Mouse (Mus musculus) erythroblast, embryonic 14.5 days (primary cell): ENCODE measurements around the gene Dnah14. TPM values are rescaled to one million over a fixed set of nuclear protein-coding genes. Genes with fewer than 3 reads are reported as not detected.
"Not testable (repeated sequence)": the region's sequence is repeated elsewhere in the genome, so short reads cannot be mapped to it uniquely, and the experiment has no call there.

ENCODE experiments used
- H3K27me3 ChIP-seq: 2 replicates; pipeline ENCODE4 v1.6.1; 2012; ENCODE audit warnings: inconsistent platforms; ENCODE audit not compliant: control insufficient read depth
- H3K36me3 ChIP-seq: 2 replicates; pipeline ENCODE4 v1.6.1; 2012; ENCODE audit warnings: mild to moderate bottlenecking, inconsistent platforms; ENCODE audit not compliant: control insufficient read depth
- H3K4me1 ChIP-seq: 2 replicates; pipeline ENCODE4 v1.6.1; 2012; ENCODE audit warnings: inconsistent platforms; ENCODE audit not compliant: control insufficient read depth
- H3K4me3 ChIP-seq: replicated peaks from 2 replicates; pipeline ENCODE3; 2012; ENCODE audit warnings: moderate library complexity, mild to moderate bottlenecking, inconsistent platforms
- H3K9me3 ChIP-seq: 2 replicates; pipeline ENCODE4 v1.6.1; 2012; ENCODE audit warnings: low read length, inconsistent platforms, mixed read lengths; ENCODE audit not compliant: control insufficient read depth
- GATA1 ChIP-seq: IDR thresholded peaks from 2 replicates; pipeline ENCODE4 v1.6.1; 2012; ENCODE audit warnings: low read length, inconsistent platforms, mixed read lengths
- TAL1 ChIP-seq: IDR thresholded peaks from 3 replicates; pipeline ENCODE4 v1.6.1; 2012; ENCODE audit warnings: low read length, inconsistent platforms, mixed read lengths
- polyA plus RNA-seq: library from polyadenylated mRNA; stranded (reverse); fragments of >175 nt; gene quantifications from 2 replicates; pipeline ENCODE4 v1.2.3, GENCODE M21; 2012

Dnah14 gene
- polyA plus RNA-seq, 1 experiment, result not detected

DNA sequence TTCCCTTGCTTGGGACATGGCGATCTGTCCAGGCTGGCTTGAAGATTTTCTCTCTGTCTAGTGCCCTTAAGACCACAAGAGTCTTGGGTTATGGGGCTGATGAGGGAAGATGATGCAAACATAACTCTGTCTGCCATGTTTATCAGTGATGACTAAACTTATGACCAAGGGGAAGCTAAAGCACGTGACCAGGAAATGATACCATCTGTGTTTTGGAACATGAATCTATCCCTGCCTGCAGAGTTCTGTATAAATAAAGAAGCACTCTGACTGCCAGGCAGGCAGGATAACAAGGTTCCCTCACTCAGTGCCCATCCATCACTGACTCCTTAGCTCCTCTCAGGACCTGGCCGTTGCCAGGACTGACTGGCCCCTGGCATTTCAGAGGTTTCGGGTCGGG lies 157.2 kb downstream of the Dnah14 start:
- Histone ChIP-seq H3K36me3 (no peaks in the 10 kb centered on the region), H3K4me3 (no peak overlapping the region), H3K9me3 (no peaks in the 10 kb centered on the region), H3K4me1 (no peaks in the 10 kb centered on the region), H3K27me3 (no peaks in the 10 kb centered on the region)
- TF ChIP-seq TAL1 (no peak), GATA1 (no peak)

DNA sequence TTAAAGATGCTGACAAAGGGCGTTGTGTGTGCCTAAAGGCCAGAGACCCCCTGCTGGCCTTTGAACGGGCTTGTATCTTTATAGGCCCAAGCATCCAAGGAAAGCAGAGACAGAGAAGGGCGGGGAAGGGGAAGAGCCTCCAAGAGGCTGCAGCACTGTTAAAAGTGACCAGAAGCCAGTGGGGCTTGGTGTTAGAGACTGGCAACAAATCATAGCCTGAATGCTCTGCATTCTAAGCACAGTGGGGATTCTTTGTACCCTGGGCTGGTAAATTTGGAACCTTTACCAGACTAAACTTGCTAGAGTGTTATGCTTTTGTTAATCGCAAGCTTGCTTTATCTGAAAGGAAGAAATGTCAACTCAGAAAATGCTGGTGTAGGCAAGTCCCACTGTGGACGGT lies 163.9 kb downstream of the Dnah14 start:
- no peaks in the 10 kb centered on the region for H3K4me1 ChIP-seq
- no peaks in the 10 kb centered on the region for H3K36me3 ChIP-seq
- no peak overlapping the region for H3K4me3 ChIP-seq
- no peak for TF ChIP-seq GATA1
- no peak for TF ChIP-seq TAL1
- no peaks in the 10 kb centered on the region for H3K9me3 ChIP-seq
- H3K27me3 ChIP-seq, result no peaks in the 10 kb centered on the region

DNA sequence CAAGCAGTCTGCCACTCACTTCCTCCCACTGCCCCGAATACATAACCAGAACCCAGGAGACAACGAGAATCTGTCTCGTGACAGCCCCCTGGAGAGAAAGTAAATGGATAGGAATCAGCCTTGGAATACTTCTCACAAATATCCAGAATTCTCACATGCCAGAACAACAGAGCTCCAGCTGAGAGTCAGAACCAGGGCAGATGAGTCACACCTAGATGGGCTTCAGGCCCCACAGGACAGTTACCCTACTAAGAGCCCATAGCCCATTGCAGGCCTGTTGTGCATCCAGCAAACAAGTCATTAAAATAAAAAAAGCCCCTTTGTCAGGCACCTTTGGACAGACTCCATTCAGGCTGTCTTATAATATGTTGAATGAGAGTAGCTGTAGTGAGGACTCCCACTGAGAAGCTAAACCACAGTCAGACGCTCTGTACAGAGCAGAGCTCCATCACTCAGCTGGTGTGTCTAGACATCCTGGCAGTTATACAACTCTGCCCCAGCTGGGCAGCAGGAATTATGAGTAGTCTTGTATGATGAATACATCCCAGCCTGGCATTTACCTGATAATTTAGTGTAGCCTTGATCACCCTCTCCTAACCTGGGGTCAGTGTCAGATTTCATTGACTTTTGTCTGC lies 166.0 kb downstream of the Dnah14 start:
- TF ChIP-seq TAL1, result no peak
- no peaks in the 10 kb centered on the region for H3K9me3 ChIP-seq
- H3K27me3 ChIP-seq, result no peaks in the 10 kb centered on the region
- H3K4me3 ChIP-seq, result no peak overlapping the region
- H3K4me1 ChIP-seq, result no peaks in the 10 kb centered on the region
- H3K36me3 ChIP-seq, result no peaks in the 10 kb centered on the region

DNA sequence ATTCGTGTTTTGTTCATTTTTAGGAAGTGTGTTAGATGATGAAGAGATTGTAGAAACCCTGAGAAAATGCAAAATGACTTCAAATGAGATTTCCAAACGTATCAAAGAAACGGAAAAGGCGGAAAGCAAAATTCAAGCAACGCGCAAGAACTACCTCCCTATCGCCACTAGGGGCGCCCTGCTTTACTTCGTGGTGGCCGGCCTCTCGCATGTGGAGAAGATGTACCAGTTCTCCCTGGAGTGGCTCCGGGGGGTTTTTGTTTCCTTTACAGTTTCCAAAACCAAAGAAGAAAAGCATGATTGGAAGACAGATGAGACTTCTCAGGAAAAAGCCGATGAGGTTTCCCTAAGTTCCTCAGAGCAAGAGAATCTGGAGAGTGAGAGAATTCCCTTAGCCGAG lies 193.0 kb downstream of the Dnah14 start:
- Histone ChIP-seq H3K27me3 (no peaks in the 10 kb centered on the region), H3K9me3 (peaks cover 3% of the 10 kb centered on the region; the same call in 1 of the 2 replicates), H3K36me3 (no peaks in the 10 kb centered on the region), H3K4me1 (no peaks in the 10 kb centered on the region), H3K4me3 (no peak overlapping the region)
- TF ChIP-seq GATA1, result no peak
- TF ChIP-seq TAL1, result no peak

DNA sequence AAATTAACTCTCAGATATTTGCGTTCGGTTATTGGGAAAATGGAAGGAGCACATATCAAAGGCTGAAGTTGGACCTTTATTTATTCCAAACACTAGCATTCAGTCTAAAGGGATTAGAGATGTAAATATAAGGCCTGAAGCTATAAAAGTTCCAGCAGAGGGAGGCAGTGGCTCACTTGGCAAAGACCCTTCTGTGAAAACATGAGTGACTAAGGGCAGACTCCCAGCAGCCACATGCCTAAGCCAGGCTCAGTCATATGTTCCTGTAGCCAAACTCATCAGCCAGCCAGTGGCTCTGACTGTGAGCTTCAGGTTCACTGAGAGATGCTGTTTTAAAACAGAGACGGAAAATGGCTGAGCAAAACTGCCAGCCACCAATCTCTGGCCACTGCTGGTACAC lies 195.5 kb downstream of the Dnah14 start:
- Histone ChIP-seq H3K9me3 (peaks cover 9% of the 10 kb centered on the region), H3K4me3 (no peak overlapping the region), H3K27me3 (no peaks in the 10 kb centered on the region), H3K4me1 (peaks cover 3% of the 10 kb centered on the region; the same call in 1 of the 2 replicates), H3K36me3 (no peaks in the 10 kb centered on the region)
- TF ChIP-seq TAL1 (no peak), GATA1 (no peak)

DNA sequence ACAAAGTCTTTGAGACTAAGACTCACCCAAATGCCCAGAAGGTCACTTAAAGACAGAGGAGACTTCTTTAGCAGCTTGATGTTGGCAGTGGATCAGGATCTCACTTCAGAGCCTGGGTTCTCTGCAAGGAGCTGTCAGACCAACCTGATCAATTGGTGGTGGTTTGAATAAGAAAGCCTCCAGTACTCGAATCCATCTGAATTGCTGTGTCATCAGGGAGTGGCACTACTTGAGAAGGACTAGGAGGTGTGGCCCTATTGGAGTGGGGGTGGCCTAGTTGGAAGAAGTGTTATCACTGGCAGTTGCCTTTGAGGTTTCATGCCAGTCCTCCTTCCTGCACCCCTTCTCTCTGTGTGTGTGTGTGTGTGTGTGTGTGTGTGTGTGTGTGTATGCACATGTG lies 200.2 kb downstream of the Dnah14 start:
- H3K4me1 ChIP-seq, result peaks cover 3% of the 10 kb centered on the region; the same call in 1 of the 2 replicates
- no peaks in the 10 kb centered on the region for H3K27me3 ChIP-seq
- TF ChIP-seq TAL1 (no peak), GATA1 (no peak)
- no peaks in the 10 kb centered on the region for H3K36me3 ChIP-seq
- no peak overlapping the region for H3K4me3 ChIP-seq
- H3K9me3 ChIP-seq, result peaks cover 9% of the 10 kb centered on the region

DNA sequence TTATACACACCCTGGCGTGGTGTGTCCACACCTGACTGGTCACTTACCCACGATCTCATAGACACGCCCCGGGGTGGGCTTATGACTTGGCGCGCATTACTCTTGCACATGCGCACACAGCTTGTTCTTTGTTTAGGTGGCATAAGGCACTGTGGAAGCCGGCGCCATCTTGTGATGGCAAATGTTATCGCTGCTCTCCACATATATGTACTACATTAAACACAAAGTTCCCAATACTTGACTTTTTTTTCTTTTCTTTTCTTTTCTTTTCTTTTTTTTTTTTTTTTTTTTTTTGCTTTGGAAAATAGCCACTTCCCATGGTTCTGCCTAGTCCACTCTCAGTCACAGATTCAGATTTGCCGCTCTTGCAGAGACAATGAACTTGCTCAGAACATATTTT lies 206.2 kb downstream of the Dnah14 start:
- H3K36me3 ChIP-seq, H3K9me3 ChIP-seq, H3K4me3 ChIP-seq, H3K4me1 ChIP-seq, H3K27me3 ChIP-seq: not testable (repeated sequence)

DNA sequence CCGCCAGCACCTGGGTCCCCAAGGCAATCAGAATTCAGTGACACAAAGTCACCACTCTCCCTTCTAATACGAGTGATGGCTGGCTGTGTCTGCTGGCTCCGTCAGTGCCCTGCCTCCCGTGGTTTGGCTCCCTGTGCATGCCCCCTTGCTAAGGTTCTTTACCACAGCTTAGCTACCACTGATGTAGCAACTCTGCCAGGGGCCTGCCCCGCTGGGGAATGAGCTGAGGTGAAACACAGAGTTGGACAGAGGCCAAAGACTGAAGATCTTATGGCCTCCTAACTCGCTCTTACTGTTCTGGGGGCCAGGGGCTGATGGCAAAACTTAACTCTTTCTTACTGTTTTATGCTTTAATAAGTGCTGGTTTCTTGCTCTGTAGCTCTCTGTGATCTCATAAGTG lies 213.6 kb downstream of the Dnah14 start:
- Histone ChIP-seq H3K4me1 (no peaks in the 10 kb centered on the region), H3K27me3 (no peaks in the 10 kb centered on the region), H3K36me3 (no peaks in the 10 kb centered on the region), H3K4me3 (no peak overlapping the region), H3K9me3 (no peaks in the 10 kb centered on the region)
- TF ChIP-seq TAL1 (no peak), GATA1 (no peak)

DNA sequence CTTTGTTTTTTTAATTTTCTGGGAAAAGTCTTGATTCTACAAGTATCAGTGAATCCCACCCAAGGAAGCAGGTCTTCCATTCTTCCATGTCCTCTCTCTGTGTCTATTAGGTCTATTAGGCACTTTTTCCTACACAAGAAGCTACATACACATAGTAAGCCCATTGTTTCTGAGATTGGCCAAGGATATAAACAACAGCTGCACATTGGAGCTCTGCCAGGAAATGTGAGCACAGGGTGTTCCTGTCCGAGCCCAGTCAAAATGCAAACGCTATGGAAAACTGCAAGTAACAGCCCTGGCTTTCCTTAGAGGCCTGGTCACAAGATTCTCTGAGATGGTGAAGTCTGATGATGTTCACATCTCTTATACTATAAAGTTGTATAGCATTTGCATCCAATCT lies 217.2 kb downstream of the Dnah14 start:
- Histone ChIP-seq H3K9me3 (no peaks in the 10 kb centered on the region), H3K27me3 (no peaks in the 10 kb centered on the region), H3K4me3 (no peak overlapping the region), H3K4me1 (no peaks in the 10 kb centered on the region), H3K36me3 (no peaks in the 10 kb centered on the region)
- no peak for TF ChIP-seq GATA1
- TF ChIP-seq TAL1, result no peak

DNA sequence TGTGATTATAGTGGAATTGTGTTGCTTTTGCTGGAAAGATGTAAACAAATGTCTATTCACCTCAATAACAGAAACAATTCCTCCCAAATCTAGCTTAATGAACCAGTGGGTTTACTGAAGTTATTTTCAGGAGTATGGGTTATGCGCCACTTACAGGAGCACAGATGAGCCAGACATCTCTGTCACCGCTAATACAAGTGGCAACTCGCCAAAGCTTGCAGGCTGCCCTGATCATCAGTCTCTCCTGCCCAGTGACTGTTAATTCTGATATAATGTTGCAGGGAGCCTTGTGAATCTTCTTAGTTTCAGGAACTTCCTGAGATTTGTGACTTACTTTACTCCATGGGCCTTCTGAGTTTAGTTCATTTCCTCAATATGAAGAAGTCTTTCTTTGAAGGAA lies 223.6 kb downstream of the Dnah14 start:
- no peak for TF ChIP-seq TAL1
- no peak for TF ChIP-seq GATA1
- no peaks in the 10 kb centered on the region for H3K9me3 ChIP-seq

More for the DNA sequence above, 223.6 kb downstream of the Dnah14 start:
- Histone ChIP-seq H3K4me3 (no peak overlapping the region), H3K4me1 (no peaks in the 10 kb centered on the region), H3K36me3 (no peaks in the 10 kb centered on the region), H3K27me3 (0 out of 2 replicates have a peak, but pooled peaks cover under 1% of the 10 kb centered on the region)
